ENCODE assay signal across 8 mouse cellular contexts in genomic region chr8:4322470-4322869, GRCm38 (mm10). TPM values are rescaled to one million over a fixed set of nuclear protein-coding genes. Genes with fewer than 3 reads are reported as not detected.
DNase-seq lines count a peak whose midpoint lies in the region; ATAC-seq lines count a peak whose summit lies in the region.

No protein-coding gene starts in this region.

- H3K27ac ChIP-seq in embryonic facial prominence, embryonic 12.5 days = no peak overlapping the region
- H3K27ac ChIP-seq in heart, embryonic 13.5 days (replicated peaks) = 0 out of 2 replicates have a peak overlapping the region, but pooled peaks have one; percentile 1

- peak overlapping the region; percentile 88; the same call in 1 of the 2 replicates for H3K4me2 ChIP-seq in embryonic facial prominence, embryonic 12.5 days (replicated peaks)
- peak overlapping the region; percentile 98; the same call in 1 of the 2 replicates for H3K4me2 ChIP-seq in heart, embryonic 13.5 days

- peak; percentile 74 to 85 for DNase-seq in CD8-positive naive resting alpha-beta T cell, adult 2 months (ENCODE audit: low read depth in 2 of 2, low spot score in 2 of 2)
- DNase-seq in adrenal gland, postnatal 14 days = peak; percentile 82
- DNase-seq in large intestine, adult 2 months (ENCODE audit: low read depth, low spot score) = peak; percentile 51
- peak; percentile 77 to 85 for DNase-seq in lung, adult 18-20 months
- DNase-seq in retina, adult 2 months (ENCODE audit: low read depth, low spot score) = peak; percentile 52
- DNase-seq in thymus, postnatal 4 days = peak; percentile 88

- H3K9me3 ChIP-seq in embryonic facial prominence, embryonic 12.5 days = no peaks in the 10 kb centered on the region
- H3K9me3 ChIP-seq in heart, embryonic 13.5 days = no peaks in the 10 kb centered on the region

- H3K9ac ChIP-seq in embryonic facial prominence, embryonic 12.5 days = no peak overlapping the region
- peak overlapping the region; percentile 94; the same call in 1 of the 2 replicates for H3K9ac ChIP-seq in heart, embryonic 13.5 days

- no peak overlapping the region for H3K4me3 ChIP-seq in embryonic facial prominence, embryonic 12.5 days
- peak overlapping the region; percentile 81; the same call in 1 of the 2 replicates for H3K4me3 ChIP-seq in heart, embryonic 13.5 days

- peaks cover 28% of the 10 kb centered on the region for H3K4me1 ChIP-seq in embryonic facial prominence, embryonic 12.5 days
- H3K4me1 ChIP-seq in heart, embryonic 13.5 days = peaks cover 66% of the 10 kb centered on the region

- no peak for ATAC-seq in embryonic facial prominence, embryonic 12.5 days (ENCODE audit: insufficient number of reproducible peaks, insufficient read depth, low FRiP score, low TSS enrichment)
- no peak for ATAC-seq in heart, embryonic 13.5 days (ENCODE audit: extremely low read depth, insufficient number of reproducible peaks, low FRiP score, low TSS enrichment)

- WGBS in embryonic facial prominence, embryonic 12.5 days = 34% methylated on average over 2 of the region's 2 CpGs
- WGBS in heart, embryonic 13.5 days = 24% methylated on average over 2 of the region's 2 CpGs
- WGBS in large intestine, adult 2 months = 26% methylated on average over 2 of the region's 2 CpGs

- no peaks in the 10 kb centered on the region for H3K27me3 ChIP-seq in embryonic facial prominence, embryonic 12.5 days
- H3K27me3 ChIP-seq in heart, embryonic 13.5 days (replicated peaks) = no peaks in the 10 kb centered on the region

- peaks cover 28% of the 10 kb centered on the region for H3K36me3 ChIP-seq in embryonic facial prominence, embryonic 12.5 days
- peaks cover 44% of the 10 kb centered on the region for H3K36me3 ChIP-seq in heart, embryonic 13.5 days

RNA-seq across cellular contexts. Expression of gene Ccl25, which starts 2.5 kb away (rescaled TPM):
- 16.1 and 18.2 TPM in 2 replicates for total RNA-seq in adrenal gland, postnatal 14 days (2021)
- polyA plus RNA-seq in embryonic facial prominence, embryonic 12.5 days (2016; fragmentation: Nextera tagmentation; extraction: Ambion mirVana) = 23.1 and 26.0 TPM in 2 replicates
- polyA plus RNA-seq in heart, embryonic 13.5 days (2015; fragmentation: Nextera tagmentation; extraction: Ambion mirVana) = 11.5 and 14.6 TPM in 2 replicates
- polyA plus RNA-seq in large intestine, adult 2 months (2012; rRNA removed) = 278 and 368 TPM in 2 replicates

RNA-seq across cellular contexts. Expression of gene Elavl1, which starts 2.7 kb away (rescaled TPM):
- total RNA-seq in adrenal gland, postnatal 14 days (2021) = 93.4 and 102 TPM in 2 replicates
- polyA plus RNA-seq in embryonic facial prominence, embryonic 12.5 days (2016; fragmentation: Nextera tagmentation; extraction: Ambion mirVana) = 316 and 334 TPM in 2 replicates
- polyA plus RNA-seq in heart, embryonic 13.5 days (2015; fragmentation: Nextera tagmentation; extraction: Ambion mirVana) = 162 and 163 TPM in 2 replicates
- polyA plus RNA-seq in large intestine, adult 2 months (2012; rRNA removed) = 43.2 and 47.3 TPM in 2 replicates

RNA-seq across cellular contexts. Expression of gene Timm44, which starts 46.8 kb away (rescaled TPM):
- 142 and 154 TPM in 2 replicates for total RNA-seq in adrenal gland, postnatal 14 days (2021)
- 64.1 and 64.3 TPM in 2 replicates for polyA plus RNA-seq in embryonic facial prominence, embryonic 12.5 days (2016; fragmentation: Nextera tagmentation; extraction: Ambion mirVana)
- 54.4 and 54.9 TPM in 2 replicates for polyA plus RNA-seq in heart, embryonic 13.5 days (2015; fragmentation: Nextera tagmentation; extraction: Ambion mirVana)
- 71.5 and 71.7 TPM in 2 replicates for polyA plus RNA-seq in large intestine, adult 2 months (2012; rRNA removed)

Comparison
In these comparisons a context has a peak if more than half of its experiments do, and no peak if none do; other contexts are left out.
1. RNA of gene Ccl25, which starts 2.5 kb away (polyA plus RNA-seq): 278 to 368 TPM in large intestine, adult 2 months; 23.1 to 26.0 TPM in embryonic facial prominence, embryonic 12.5 days and 11.5 to 14.6 TPM in heart, embryonic 13.5 days; every median in the first group is over 10 times any median in the second.
2. Peak in every context shown above with its lines, with median percentiles within 50 percentile points of each other: DNase-seq.